Mouse (Mus musculus): ENCODE measurements around the gene Grm1. TPM values are rescaled to one million over a fixed set of nuclear protein-coding genes. Genes with fewer than 3 reads are reported as not detected.

Grm1 gene
- total RNA-seq, 2 experiments from 2014 or later, result under 0.01 to 1.9 TPM

- ATAC-seq (replicated peaks; ENCODE audit: low FRiP score, poor library complexity, severe bottlenecking), result no peak
Observed at GRCm38 (mm10) chr10:10991708-10992107, 90.4 kb downstream of the Grm1 start.

DNA sequence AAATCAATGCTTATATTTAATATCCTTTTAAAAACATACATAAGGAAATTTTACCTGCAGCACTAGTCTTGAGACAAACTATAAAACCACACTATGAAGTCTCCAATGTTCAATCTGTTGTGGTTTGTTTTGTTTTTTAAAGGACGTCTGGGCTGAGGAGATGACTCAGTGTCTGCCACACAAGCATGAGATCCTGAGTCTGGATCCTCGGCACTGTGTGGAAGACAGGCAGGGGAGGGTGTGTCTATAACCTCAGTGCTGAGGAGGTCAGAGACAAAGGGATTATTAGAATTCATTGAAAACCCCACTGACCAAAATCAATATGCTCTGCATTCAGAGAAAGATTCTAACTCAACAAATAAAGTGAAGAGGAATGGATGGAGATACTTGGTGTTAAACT lies 110.8 kb downstream of the Grm1 start:
- no peak for ATAC-seq (replicated peaks; ENCODE audit: low FRiP score, poor library complexity, severe bottlenecking)

DNA sequence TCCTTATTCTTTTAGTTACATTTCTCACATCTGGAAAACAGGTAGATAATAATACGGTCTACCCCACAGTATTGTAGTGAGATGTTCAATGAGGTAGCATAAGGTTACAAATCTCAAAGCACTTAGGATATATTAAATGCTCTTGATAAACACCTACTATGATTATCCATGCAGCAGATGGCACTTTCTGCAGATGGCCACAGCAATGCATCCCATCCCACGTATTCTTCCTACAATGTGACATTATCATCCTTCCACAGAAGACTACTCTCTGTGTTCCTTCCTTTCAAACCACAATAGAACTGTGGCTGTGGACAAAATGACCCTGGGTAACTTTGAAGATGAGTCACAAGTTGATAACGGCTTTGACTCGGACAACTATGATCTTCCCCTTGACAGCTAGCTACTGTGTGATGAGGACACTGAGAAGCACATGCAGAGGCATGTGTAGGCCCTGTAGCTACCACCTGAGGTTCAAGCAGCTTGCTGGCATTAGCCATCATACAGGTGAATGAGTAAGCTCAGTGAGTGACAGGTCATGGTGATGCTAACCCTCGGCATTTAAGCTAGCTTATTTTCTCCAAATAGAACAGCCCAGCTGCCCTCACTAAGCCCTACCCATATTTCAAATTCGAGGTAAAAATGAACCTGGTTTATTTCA lies 117.5 kb downstream of the Grm1 start:
- ATAC-seq (replicated peaks; ENCODE audit: low FRiP score, poor library complexity, severe bottlenecking), result no peak

DNA sequence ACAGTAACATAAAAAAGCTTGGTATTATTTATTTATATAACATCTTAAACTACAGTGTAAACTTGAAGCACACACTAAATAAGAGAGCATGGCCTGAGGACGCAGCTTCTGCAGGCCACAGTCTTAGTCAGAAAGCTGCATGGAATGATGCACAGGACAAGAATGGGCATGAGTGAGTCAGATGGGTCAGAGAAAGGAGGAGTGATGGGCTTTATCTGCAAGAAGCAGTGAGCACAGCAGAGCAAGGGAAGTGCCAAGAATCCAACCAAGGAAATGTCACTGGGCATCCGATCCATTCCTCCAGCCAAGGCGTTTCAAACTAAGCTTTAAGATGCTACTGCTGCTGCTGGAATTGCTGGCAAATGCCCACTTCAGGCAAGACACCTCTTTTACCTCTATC lies 131.6 kb downstream of the Grm1 start:
- no peak for ATAC-seq (replicated peaks; ENCODE audit: low FRiP score, poor library complexity, severe bottlenecking)

DNA sequence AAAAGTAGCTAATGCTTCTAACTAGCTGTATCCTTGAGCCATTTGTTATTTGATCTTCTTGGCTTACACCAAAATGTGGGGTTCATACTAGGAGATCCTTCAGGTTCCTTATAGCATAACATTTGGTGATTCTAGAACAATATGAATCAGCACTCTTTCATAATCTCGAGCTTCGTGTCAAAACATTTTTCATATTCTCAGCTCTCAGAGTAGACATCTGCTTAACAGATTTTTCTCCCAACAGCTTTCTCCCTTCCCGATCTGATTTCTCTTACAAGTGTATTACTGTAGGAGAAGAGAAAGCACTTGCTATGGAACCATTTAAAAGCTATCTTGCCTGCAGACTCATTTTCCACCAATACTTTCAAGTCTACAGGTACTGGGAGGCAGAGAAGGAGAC lies 133.0 kb downstream of the Grm1 start:
- no peak for ATAC-seq (replicated peaks; ENCODE audit: low FRiP score, poor library complexity, severe bottlenecking)

GRCm38 (mm10) chr10:10947531-10947930 lies 134.6 kb downstream of the Grm1 start:
- ATAC-seq (replicated peaks; ENCODE audit: low FRiP score, poor library complexity, severe bottlenecking), result no peak

DNA sequence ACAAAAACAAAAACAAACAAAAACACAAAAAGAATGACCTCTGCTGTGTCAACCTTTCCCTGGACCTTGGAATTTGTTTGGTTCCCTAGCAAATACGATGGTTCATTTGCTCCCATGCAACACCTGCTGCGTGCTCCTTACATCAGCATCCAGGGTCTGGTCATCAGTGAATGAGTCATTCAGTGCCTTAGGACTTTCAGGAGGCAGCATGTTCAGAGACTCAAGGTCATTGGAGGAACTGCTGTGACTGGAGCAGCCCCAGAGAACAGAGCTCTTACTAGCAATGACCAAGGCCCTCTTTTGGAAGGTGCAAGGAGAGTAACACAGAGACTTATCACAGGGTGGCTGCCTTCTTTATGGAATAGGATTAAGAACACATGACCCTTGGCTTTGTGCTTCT lies 138.2 kb downstream of the Grm1 start:
- no peak for ATAC-seq (replicated peaks; ENCODE audit: low FRiP score, poor library complexity, severe bottlenecking)

DNA sequence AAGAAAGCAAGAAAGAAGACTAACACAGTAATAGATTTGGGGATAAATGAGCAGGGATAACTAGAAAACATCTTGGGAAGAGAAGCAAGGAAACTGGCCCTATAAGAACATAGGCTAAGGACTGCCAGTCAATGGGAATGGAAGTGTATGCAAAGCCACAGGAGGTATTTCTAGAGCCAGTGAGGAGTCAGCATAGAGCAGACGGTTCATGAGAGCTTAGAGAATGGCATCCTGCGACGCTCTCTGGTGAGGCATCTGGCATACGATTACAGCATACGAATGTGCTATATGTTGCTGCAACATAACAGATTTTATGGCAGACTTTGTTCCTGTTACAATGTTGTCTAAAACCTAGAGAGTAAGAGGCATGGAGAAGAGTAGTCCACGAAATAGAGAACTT lies 139.9 kb downstream of the Grm1 start:
- ATAC-seq (replicated peaks; ENCODE audit: low FRiP score, poor library complexity, severe bottlenecking), result no peak

DNA sequence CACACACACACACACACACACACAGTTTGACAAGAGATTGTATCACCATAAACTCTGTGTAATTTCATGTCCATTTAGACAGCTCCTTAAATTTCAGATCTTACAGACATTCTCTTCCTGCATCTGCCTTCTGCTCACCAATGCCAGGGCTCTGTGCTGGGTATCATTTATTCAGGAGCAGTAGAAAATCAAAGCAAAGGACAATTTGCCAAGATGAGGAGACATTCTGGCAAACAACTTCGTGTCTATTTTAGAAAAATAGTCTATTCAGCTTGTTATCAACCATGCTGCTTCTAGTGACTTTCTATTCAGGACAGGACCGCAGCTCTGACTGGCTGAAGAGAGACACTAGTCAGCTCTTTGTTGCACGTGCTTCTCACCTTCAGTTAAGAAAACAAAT lies 146.3 kb downstream of the Grm1 start:
- no peak for ATAC-seq (replicated peaks; ENCODE audit: low FRiP score, poor library complexity, severe bottlenecking)

DNA sequence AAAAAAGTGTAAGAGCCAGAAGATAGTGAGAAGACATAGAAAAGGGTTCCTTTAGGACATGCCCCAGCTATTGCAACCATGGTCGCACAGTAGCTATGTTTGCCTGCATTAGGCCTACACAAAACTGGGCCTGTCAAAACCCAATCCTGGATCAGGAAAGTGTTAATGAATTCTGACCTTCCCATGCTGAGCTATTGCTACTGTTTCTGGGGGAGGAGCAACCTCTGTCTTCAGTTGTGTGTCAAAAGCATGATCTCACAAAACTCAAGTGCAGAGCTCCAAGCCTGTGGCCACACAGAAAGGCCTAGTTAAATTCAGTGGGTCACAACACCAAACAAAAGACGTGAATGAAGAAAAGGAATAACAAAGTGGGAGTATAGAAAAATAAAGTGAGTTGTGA lies 152.5 kb downstream of the Grm1 start:
- ATAC-seq (replicated peaks; ENCODE audit: low FRiP score, poor library complexity, severe bottlenecking), result no peak

GRCm38 (mm10) chr10:10928798-10929366 lies 153.3 kb downstream of the Grm1 start:
- ATAC-seq (replicated peaks; ENCODE audit: low FRiP score, poor library complexity, severe bottlenecking), result no peak

DNA sequence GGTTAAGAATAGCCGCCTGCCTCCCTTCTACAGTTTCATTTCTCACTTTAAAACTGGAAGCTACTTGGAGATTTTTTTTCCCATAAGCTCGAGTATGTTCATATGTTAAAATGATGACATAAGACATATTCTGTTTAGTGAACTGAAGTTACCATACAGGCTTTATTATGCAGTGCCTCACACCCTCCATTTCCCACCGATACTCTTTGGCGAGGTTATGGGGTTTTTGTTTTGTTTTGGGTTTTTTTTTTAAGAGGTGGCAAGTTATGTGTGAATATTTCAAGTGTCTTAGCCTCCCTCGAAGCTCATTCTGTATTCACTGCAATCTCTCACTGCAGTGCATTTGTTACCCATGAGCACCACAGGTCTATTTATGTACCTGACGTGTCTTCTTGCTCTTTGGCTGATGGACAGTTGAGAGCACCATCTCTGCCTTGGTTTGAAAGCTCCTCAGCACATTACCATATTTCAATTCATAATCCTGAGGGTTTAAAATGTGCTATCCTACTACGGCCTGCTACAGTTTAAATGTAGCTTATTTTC lies 164.2 kb downstream of the Grm1 start:
- ATAC-seq (replicated peaks; ENCODE audit: low FRiP score, poor library complexity, severe bottlenecking), result no peak

- ATAC-seq (replicated peaks; ENCODE audit: low FRiP score, poor library complexity, severe bottlenecking), result no peak
Observed at GRCm38 (mm10) chr10:10913621-10914020, 168.5 kb downstream of the Grm1 start.

GRCm38 (mm10) chr10:10890221-10890620 lies 191.9 kb downstream of the Grm1 start:
- no peak for ATAC-seq (replicated peaks; ENCODE audit: low FRiP score, poor library complexity, severe bottlenecking)

- ATAC-seq (replicated peaks; ENCODE audit: low FRiP score, poor library complexity, severe bottlenecking), result no peak
Observed at GRCm38 (mm10) chr10:10888521-10888920, 193.6 kb downstream of the Grm1 start.

DNA sequence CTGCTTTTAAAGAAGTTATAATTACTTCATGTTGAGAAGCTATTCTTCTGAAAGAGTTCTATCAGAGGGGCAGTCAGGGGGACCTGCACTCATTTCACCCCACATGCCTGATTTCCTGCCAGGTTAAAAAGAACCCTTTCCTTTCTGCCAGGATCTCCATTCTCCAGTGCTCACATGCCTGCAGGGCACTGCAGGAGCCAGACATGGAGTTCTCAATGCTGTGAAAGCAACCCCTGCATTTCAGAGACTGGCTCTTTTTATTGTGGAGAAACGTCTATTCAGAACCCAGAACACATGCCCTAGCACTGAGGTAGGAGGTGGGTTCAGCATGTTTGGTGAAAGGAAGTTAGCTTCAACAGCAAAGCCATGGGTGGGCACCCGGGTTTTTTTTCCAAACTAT lies 197.2 kb downstream of the Grm1 start:
- ATAC-seq (replicated peaks; ENCODE audit: low FRiP score, poor library complexity, severe bottlenecking), result no peak

DNA sequence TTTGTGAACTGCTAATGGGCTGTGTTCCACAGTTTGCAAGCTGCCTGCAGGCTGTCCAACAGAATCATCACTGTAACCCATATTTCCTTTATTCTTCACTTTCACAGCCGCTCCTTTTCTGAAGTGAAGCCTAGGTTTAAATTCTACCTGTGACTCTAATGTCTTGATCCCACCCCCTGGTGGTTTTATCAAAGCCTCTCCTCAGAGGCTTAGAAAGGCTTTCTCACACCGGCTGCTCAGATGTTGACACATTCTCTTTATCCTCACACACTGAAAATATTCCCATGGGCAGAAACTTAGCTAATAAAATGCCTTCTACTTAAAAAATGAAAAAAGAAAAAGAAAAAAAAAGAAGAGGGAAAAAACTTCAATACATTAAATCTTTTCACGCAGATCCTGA lies 210.0 kb downstream of the Grm1 start:
- no peak for ATAC-seq (replicated peaks; ENCODE audit: low FRiP score, poor library complexity, severe bottlenecking)

GRCm38 (mm10) chr10:10870271-10870670 lies 211.9 kb downstream of the Grm1 start:
- ATAC-seq (replicated peaks; ENCODE audit: low FRiP score, poor library complexity, severe bottlenecking), result no peak

- no peak for ATAC-seq (replicated peaks; ENCODE audit: low FRiP score, poor library complexity, severe bottlenecking)
Observed at GRCm38 (mm10) chr10:10866278-10866677, 215.9 kb downstream of the Grm1 start.

DNA sequence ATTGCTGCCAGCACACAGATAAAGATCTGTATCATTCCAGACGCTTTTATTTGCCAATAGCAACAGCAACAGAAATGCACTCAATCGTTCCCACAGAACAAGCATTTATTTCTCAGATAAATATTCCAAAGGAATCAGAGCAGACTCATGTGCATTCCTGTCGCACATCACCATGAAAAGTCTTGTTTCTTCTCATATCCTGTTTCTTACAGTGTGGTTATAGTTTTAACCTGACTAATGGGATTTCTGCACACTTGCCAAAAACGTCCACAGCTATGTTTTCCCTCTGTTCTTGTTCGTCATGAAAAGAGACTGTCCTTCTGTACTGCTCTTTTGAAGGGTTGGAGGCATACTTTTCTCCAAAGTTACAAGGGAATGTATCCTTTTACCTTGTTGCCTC lies 217.4 kb downstream of the Grm1 start:
- ATAC-seq (replicated peaks; ENCODE audit: low FRiP score, poor library complexity, severe bottlenecking), result no peak

DNA sequence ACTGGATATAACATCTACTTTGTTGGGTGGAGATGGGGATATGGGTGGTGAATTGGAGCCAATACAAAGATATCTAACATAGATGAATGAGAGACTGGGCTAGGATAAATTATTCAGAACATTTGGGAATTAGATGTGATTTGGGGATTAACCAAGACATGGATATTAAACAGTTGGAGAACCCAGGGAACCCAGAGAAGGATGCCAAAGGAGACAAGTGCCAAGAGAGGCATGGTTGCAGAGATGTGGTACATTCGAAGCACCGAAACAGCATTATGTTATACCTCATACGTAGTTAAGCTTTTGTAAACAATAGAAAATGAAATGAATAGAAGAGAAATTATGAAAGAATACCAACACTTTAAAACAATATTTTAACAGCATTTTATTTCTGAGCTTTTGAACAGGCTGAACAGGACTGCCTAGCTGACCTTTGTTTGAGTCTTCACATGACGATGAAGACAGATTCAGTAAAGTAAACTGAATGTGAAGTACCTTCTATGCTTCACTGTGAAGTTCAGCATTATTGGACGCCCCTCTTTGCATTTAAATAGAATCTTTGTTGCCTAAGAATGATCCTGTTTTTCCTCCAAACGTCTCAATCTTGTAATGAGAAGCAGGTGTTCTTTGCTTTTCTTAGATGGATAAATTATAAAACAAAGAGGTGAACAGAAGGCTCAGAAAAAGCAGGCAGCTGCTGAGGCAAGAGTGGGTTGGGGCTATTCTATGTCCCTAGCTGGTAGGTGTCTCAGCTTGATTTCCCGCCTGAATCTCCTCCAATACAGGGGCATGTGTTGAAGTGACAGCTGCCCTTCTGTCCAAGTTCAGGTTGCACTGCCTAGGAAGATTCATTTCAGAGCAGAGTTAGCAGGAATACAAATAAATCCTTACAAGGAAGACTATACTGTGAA lies 234.5 kb downstream of the Grm1 start:
- no peak for ATAC-seq (replicated peaks; ENCODE audit: low FRiP score, poor library complexity, severe bottlenecking)

Measured in erythroblast, adult 5-6 weeks (primary cell).